Mouse (Mus musculus) activated CD4-positive, CD25-positive, alpha-beta regulatory T cell, adult 4 months (primary cell): ENCODE measurements around the gene Rxrb. TPM values are rescaled to one million over a fixed set of nuclear protein-coding genes. Genes with fewer than 3 reads are reported as not detected.
"Not testable (repeated sequence)": the region's sequence is repeated elsewhere in the genome, so short reads cannot be mapped to it uniquely, and the experiment has no call there.

Source experiments
- ATAC-seq: one replicate; pipeline ENCODE4 v1.8.0; 2017
- polyA plus RNA-seq, 2 experiments: library from polyadenylated mRNA; unstranded; fragments of 100-300 nt; shearing (Covaris generic); gene quantifications; one replicate each; pipeline ENCODE4 v1.2.1; 2017

Gene Rxrb
- 1 to 10 TPM; 7.2 to 9.0 TPM for polyA plus RNA-seq

DNA sequence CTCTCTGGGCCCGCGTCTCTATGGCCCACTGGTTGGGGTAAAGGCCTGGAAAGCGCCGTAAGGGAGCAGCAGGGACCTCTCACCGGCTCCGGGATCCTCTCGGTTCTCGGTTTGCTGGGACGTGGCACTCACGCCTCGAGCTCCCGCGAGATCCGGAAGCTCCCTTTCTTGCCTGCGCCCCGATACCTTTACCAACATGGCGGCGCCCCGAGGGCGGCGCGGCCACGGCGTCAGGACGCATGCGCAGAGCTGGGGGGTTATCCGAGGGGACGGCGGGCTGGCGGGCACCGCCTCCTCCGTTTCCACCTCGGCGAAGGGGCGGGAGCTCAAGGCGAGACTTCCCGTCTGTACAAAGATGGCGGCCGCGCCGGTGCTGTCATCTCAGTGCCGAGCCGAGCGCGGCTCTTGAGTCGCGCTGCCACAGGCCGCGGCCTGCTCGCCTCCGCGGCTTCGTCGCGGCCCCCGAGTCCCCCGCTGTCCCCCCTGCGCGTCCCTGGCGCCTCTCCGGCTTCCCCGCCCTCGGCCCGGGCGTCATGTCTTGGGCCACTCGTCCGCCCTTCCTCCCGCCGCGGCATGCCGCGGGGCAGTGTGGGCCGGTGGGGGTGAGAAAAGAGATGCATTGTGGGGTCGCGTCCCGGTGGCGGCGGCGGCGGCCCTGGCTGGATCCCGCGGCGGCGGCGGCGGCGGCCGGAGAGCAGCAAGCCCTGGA lies at the start of gene Rxrb, which contains the start of gene Slc39a7:
Gene Rxrb (plus strand): TSS at position 348 of the 709 bp plus-strand sequence.
Gene Slc39a7 (minus strand): TSS at position 218 of the 709 bp plus-strand sequence.
- peak; percentile 42 for ATAC-seq

DNA sequence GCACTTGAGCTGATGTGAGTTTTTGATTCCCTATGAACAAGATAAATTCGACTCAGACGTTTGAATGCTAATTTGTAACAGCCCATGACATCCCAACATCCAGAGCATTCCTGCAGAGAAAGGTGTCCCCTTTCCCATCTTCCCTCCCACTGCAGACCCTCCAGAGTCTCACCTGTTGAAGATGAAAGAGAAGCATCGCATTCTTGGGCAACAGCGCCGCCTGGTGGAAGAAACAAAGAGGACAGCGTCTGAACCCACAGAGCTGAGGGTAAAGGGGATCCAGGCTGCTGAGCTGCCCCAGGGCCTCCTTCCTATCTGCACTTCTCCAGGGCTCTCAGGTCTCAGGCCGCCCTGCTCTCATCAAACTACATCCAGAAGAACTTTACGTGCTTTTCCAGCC lies 49.5 kb upstream of the Rxrb start:
- not testable (repeated sequence) for ATAC-seq

DNA sequence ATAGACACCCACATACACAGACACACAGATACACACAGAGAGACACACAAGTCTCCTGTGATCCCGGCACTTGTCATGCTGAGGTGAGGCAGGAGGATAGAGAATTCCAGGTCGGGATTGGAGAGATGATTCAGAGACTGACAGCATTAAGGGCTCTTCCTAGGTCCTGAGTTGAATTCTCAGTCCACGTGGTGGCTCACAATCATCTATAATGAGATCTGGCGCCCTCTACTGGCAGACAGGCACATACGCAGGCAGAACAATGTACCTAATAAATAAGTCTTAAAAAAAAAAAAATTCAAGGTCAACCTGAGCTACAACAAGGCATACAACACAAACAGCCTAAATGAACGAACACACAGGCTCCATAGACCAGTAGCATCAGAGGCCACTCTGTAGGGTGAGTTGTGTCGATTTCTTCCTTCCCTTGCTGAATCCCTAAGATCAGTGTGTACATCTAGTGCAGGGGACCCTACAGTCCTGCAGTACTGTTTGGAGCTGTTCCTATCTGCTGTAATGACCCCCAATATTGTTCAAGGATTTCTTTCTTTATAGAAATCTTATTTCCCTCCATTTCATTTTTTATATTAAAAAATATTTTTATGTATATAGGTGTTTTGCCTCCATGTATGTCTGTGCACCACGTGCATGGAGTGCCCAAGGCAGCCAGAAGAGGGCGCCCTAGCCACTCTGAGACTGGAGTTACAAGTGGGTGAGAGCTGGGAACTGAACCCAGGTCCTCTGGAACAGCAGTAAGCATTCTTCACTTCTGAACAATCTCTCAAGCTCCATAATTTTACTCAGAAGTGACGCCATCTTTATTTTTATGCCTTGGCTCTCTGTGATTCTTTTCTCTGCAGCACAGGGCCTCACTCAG lies 39.6 kb upstream of the Rxrb start:
- peak; percentile 50 for ATAC-seq

DNA sequence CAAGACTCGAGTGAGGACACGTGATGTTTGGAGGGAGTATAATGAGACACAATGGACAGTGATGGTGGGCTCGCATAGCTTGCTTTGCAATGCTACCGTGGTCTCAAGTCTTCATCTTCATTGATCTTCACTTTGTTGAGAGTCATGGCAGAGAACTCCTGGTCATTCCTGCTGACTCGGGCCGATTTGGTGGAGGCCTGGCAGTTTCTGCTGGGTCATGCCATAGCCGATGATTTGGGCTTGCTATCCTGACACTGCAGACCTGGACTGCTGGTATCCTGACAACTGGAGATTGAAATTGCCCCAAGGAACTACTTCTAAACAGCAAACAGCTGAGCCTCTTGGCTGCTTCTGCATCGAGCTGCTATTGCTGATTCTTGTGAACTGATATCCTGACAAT lies 36.7 kb upstream of the Rxrb start:
- no peak for ATAC-seq

DNA sequence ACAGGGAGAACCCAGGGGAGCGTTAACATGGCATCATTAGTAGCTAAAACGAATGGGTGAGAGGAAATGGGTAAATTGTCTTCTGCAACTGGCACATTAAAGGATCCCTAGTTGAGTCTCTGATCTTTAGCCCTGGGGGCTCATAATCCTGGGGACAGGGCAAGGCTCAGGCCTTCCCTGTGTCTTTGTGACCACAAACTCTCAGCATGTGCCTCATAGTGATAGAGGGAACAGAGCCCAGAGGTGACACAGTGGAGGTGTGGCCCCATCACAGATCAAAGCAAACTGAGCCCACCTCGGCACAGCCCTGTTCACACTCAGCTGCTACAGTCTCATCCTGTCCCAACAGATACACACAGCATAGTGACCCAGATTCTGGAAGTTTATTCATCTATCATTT lies 36.0 kb upstream of the Rxrb start:
- no peak for ATAC-seq

DNA sequence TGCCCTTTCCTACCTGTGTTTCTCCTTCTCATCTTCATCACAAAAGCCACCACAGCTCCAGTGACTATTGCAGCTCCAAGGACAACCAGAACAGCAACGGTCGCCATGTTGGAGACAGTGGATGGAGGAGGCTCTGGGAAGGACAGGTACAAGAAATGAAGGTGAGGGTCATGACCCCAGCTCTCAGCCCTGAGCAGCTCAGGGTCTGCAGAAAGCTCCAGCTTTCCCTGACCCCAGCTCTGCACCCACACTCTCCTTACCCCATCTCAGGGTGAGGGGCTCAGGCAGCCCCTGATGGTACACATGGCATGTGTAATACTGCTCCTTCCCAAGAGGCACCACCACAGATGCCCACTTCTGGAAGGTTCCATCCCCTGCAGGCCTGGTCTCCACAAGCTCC lies 34.6 kb upstream of the Rxrb start:
- not testable (repeated sequence) for ATAC-seq

DNA sequence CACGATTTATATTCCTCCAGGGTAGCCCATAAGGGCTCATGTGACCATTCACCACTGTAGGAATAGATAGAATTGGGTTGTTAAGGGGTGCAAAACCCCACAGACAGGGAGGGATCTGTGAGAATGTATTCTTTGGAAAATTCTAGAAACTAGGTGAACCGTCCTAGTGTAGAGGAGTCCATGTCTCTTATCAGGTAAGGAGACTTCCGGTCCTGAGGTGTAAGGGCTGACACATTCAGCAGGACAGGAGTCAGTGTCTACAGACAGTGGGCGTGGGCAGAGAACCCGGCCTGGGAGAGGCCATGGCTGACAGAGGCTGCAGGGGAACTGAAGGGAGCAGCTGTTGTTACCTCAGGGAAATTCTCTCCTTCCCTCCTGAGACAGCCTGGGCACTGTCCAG lies 32.9 kb upstream of the Rxrb start:
- ATAC-seq = not testable (repeated sequence)

DNA sequence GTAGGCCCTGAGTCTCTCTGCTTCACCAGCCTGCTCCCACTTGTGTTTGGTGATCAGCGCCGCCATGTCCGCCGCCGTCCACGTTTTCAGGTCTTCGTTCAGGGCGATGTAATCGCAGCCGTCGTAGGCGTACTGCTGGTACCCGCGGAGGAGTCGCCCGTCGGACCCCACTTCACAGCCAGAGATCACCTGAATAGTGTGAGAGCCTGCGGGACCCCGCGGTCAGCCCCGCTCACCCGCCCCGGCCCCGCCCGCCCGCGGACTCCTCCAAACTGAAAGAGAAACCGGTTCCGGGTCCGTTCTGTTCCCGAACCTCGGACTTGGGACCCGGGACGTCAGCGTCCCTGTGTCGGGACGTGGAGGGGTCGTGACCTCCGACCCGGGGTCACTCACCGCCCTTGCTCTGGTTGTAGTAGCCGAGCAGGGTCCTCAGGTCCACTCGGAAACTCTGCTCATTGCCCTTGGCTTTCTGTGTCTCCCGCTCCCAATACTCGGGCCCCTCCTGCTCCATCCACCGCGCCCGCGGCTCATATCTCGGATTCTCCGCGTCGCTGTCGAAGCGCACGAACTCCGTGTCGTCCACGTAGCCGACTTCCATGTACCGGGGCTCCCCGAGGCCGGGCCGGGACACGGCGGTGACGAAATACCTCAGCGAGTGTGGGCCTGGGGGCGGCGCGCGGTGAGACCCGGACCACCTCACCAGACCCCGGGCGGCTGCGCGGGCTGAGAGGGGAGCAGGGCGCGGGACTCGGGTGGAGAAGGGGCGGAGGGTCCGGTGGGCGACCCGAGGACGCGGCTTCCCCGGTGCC lies 32.1 kb upstream of the Rxrb start:
- peak; percentile 4 for ATAC-seq

DNA sequence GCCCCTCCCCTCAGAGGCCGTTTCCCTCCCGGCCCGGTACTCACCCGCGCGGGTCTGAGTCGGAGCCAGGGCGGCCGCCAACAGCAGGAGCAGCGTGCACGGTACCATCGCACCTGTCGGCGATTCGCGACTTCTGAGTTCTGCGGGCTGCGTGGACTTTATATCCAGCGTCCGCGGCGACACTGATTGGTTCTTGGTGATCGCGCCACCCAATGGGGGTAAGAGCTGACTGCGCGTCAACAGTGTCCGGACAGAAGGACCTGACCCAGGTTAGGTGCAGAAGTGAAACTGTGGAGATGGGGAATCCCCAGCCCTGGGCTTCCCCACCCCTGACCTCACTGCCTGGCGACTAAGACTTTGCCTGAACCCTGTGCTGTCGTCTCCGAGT lies 31.5 kb upstream of the Rxrb start, which contains the start of gene H2-K1:
Gene H2-K1 (minus strand): TSS at position 198 of the 388 bp plus-strand sequence.
- ATAC-seq = peak; percentile 91

DNA sequence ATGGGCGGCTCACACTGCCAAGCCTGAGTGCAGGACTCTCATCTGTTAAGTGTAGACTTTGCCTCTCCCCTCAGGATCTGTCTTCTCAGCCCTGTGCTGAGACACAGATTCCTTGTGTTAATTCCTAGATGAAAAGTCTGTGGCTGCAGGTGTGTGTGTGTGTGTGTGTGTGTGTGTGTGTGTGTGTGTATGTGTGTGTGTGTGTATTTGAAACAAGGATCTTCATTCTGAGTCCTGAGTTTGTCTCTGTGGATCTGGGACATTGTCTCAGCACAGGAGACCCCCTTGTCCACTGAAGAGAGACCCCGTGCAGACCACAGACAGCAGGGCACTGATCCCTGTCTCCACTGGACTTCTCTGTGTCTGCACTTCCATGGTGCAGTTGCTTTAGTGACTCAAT lies 30.8 kb upstream of the Rxrb start:
- not testable (repeated sequence) for ATAC-seq

DNA sequence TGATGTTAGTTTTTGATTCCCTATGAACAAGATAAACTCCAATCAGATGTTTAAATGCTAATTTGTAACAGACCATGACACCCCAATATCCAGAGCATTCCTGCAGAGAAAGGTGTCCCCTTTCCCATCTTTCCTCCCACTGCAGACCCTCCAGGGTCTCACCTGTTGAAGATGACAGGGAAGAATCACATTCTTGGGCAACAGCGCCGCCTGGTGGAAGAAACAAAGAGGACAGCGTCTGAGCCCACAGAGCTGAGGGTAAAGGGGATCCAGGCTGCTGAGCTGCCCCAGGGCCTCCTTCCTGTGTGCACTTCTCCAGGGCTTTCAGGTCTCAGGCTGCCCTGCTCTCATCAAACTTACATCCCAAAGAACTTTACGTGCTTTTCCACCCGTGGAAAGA lies 28.2 kb upstream of the Rxrb start:
- ATAC-seq = no peak

DNA sequence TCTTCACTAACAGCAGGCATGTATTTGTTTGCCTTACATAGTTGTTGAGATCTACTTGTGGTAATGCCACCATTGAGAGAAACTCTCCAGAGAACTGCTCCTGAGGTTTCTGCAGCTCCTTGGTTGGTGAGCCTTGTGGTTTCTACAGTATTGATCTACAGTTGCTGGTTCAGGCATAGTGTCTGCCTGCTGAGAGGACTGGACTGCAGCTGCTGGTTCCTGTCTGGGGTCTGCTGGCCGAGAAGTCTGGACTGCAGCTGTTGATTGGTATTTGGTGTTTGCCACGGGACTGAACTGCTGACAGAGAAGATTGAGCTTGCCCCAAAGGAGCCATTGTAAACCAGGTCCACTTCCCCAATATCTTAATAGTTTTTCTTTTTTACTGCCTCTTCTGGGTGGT lies 25.0 kb upstream of the Rxrb start:
- ATAC-seq = no peak

DNA sequence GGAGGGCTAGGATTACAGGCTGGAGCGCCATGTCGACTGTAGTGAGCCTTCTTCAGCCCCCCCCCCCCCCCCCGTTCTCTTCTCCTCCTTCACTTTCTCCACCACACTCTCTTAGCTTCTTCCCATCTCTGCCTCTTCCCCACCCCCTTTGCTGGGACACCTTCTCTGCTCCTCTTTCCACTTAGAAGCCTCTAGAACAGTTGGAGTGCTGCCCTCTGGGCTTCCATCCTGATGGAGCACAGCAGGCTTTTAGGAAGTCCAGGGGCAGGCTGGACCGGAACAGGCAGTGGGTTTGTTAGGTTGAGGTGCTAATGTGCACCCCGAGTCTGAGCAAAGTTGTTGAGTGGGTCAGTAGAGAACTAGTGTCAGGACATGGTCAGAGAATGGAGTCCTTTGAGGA lies 21.5 kb upstream of the Rxrb start:
- no peak for ATAC-seq

DNA sequence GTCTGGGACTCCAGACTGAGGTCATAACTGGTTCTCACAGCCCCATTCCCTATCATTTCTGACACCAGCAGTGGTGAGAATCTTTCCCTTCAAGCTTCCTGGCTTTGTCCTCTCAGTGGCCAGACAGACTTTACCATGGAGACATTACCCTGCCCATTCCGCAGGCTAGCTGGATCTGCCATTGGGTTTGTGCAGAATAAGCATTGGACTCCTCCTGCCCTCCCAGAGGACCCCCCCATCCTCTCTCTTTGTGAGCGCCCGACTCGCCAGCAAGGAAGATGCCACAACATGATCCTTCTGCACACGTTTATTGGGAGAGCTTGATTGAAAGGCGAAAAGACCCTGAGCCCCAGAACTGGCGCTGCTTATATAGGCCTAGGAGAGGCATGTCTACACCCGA lies 18.2 kb upstream of the Rxrb start:
- no peak for ATAC-seq

DNA sequence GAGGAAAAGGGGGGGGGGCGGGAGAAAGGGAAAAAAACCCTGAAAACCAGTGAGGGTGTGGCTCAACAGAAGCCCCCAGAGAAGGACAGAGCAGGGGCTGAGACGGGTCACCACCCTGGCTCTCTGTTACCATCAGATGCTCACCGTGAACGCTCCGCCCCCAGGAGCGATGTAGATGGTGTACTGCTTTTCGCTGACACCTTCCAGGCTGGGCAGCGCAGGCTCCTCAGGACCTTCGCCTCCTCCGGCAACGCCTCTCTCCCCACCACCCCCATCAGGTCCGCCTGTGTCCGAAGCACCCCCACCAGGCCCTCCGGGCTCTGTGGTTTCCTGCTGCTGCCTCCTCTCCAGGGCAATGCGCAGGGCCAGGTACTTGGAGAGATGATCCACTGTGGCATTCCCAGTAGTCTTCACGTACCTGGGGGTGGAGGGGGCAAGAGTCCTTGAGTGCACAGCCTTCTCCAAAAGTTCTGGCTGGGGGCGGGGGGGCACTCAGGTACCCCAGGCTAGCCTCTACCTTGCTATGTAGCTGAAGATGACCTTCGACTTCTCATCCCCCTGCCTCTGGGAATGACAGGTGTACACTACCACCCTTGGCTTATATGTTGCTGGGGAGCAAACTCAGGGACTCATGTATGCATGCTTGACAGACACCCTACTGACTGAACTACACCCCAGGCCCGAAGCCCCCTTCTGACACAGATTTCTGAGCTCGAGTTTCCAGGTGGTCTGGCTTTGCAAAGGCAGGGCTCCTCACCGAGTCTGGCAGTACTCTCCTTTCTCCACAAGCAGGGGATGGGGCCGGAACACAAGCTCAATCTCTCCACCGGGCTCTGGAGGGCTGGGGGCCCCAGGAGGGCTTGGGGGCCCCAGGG lies 9.8 kb upstream of the Rxrb start:
- ATAC-seq = no peak

DNA sequence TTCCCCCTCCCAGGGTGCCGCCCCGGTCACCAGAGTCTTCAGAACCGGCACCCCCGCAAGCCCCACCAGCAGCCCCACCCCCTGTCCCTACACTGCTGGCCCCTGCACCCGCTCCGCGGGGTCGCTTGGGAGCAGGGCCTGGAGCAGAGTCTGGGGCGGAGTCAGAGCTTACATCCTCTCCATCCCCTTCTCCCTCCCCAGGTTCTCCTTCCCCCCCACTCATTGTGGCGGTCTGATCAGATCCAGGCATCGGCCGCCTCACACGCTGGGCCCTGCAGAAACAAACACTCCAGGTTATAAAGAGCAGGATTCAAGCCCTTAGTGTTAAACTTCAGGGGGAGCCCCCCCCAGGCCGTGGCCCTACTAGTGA lies 9.2 kb upstream of the Rxrb start:
- ATAC-seq = no peak

DNA sequence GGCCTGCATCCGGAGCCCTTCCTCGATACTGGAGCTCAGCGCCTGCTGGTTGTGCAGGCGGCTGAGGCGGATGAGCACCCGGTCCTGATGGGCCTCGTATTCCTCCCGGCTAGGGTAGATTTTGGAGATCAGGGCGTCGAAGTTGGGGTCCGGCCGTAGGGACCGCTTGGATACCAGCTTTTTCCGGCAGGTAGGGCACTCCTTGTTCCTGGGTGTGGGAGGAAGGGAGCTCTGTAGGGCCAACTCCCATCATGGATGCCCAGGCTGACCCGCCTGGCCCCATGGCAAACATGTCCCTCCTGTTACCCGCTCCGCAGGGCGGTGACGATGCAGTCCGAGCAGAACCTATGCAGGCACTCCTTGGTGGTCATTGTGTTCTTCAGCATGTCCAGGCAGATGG lies 8.6 kb upstream of the Rxrb start:
- no peak for ATAC-seq

DNA sequence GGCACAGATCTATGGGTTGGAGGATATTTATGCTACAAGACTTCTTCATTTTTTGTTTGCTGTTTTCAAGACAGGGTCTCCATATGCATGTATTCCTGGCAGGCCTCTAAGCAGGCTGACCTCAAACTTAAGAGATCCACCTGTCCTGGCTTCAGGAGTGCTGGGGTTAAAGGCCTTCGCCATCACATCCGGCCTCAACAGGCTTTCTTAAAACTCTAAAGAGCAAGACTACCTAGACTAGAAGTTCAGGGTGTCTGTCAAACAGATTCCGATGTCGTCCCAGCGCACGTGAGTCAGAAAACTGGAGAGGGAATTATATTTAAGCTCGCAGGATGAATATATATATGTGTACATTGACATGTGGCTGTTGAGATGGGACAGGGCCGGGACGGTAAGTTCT lies 7.9 kb upstream of the Rxrb start:
- no peak for ATAC-seq

DNA sequence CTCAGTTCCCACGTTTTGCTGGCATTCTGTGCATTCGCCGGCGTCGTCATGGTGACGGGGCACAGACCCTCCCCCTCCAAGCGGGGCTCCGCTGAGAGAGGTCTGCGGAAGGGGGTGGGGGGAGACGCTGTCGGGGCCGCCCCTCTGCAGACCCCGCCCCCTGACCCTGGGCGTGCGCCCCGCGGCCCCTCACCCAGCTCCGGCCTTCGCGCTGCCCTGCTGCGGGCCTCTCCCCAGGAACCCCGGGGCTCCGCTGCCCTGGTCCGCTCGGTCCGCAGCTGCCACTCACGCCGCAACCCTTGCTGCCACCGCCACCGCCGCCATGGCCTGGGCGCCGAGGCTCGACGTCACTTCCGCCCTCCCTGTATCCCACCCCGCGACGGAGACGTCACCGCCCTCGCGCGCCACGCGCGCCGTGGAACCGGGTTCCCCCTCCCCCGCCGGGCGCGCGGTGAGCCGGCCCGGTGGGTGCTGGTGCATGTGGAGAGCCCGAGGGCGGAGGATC lies 7.2 kb upstream of the Rxrb start, which contains the start of gene Ring1:
Gene Ring1 (minus strand): TSS at position 364 of the 505 bp plus-strand sequence.
- ATAC-seq = peak; percentile 36

DNA sequence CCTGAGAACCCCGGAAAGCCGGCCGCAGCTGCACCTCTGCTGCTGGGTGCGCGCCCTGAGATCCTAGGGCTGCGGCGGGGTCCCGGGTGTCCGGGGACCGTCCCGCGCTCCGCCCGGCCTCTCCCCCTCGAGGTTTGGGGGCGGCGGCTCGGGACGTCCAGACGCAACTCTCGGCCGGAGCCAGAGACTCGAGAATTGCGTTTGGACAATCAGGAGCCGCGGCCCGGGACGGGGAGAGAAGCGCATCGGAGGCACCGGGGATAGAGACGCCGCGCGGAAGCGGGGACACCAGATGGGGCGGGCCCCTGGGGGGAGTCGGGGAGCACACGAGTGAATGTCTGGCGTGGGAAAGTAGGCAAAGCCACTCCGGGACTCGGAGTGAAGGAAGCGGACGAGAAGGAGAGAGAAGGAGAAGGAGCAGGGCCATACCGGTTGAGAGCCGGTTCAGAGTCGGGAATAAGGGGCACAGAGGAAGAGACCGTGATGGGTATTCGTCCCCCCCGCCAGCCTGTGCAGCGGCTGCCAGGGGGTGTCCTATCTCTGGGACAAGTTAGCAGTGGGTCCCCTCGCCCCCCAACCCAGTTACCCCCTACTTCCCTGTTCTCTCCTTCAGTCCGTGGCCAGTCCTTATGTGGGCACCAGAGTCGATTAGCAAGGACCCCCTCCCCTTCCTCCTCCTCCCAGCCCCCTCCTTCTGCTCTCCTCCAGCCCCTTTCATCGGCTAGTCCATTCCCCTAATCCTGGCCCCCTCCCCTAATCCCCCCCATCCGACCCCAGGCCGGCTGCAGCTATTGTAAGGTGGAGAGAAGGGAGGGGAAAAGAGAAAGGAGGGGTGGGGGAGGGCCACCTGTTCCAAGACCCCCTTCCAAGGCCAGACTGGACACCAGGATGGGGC lies 6.5 kb upstream of the Rxrb start:
- ATAC-seq = peak; percentile 3

DNA sequence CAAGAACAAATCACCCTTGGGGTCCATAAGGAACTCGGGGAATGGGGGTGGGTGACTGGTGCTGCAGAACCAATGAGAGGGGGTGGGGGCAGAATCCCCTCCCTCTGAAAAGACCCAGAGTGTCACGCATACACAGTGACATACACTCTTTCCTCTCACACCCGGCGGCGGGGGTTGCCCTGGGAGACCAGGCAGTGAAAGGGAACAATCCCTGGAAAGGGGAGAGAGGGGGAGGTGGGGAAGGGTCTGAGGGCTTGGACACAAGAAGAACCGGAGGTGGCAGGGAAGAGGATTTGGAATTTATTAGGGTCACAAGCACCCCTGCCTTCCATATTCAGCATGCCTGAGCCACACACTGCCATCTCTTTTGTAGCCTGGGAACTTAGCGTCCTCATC lies 5.9 kb upstream of the Rxrb start:
- ATAC-seq = no peak
